Mouse (Mus musculus) liver, embryonic 12.5 days (tissue): Measurements from ENCODE around the gene Smyd1. TPM values are rescaled to one million over a fixed set of nuclear protein-coding genes. Genes with fewer than 3 reads are reported as not detected.
A peak's percentile ranks its signal among the peaks of the same experiment; 100 is the strongest.

Source experiments
- ATAC-seq: fragments of 200-750 bp; cut with Nextera tagmentation; 2 replicates; pipeline ENCODE4 v1.8.0; 2017; ENCODE audit warnings: moderate number of reproducible peaks, mild to moderate bottlenecking, moderate library complexity
- H3K27ac ChIP-seq: fragments of 300-500 bp; sonication (generic); 2 replicates; pipeline ENCODE4 v1.5.1; 2016; ENCODE audit warnings: mild to moderate bottlenecking
- H3K27me3 ChIP-seq: fragments of 300-500 bp; sonication (generic); replicated peaks from 2 replicates; pipeline ENCODE4 v1.6.1; 2016; ENCODE audit warnings: mild to moderate bottlenecking, moderate library complexity
- H3K36me3 ChIP-seq: fragments of 300-500 bp; sonication (generic); 2 replicates; pipeline ENCODE4 v1.6.1; 2016; ENCODE audit warnings: mild to moderate bottlenecking, moderate library complexity
- H3K4me1 ChIP-seq: fragments of 300-500 bp; sonication (generic); 2 replicates; pipeline ENCODE4 v1.6.1; 2016
- H3K4me2 ChIP-seq: fragments of 300-500 bp; sonication (generic); 2 replicates; pipeline ENCODE4 v1.6.1; 2016; ENCODE audit warnings: mild to moderate bottlenecking, moderate library complexity
- H3K4me3 ChIP-seq: fragments of 300-500 bp; sonication (generic); 2 replicates; pipeline ENCODE4 v1.5.1; 2016; ENCODE audit warnings: mild to moderate bottlenecking, moderate library complexity
- H3K9ac ChIP-seq: fragments of 300-500 bp; sonication (generic); 2 replicates; pipeline ENCODE4 v1.6.1; 2016; ENCODE audit warnings: mild to moderate bottlenecking, moderate library complexity
- H3K9me3 ChIP-seq: fragments of 300-500 bp; sonication (generic); replicated peaks from 2 replicates; pipeline ENCODE4 v1.6.1; 2016; ENCODE audit warnings: mild to moderate bottlenecking, moderate library complexity
- WGBS: fragments of 180-500 bp; shearing (Covaris S2); methylation state at CpG from one replicate; pipeline ENCODE4 v1.1.7; 2016; ENCODE audit not compliant: insufficient replicate concordance; 5-methylcytosine and 5-hydroxymethylcytosine counted together
- microRNA-seq: library from miRNA; unstranded; fragments of <30 nt; microRNA quantifications from one replicate; pipeline ENCODE4, GENCODE M21; 2017
- polyA plus RNA-seq: library from polyadenylated mRNA; unstranded; fragments of >200 nt; fragmentation: Nextera tagmentation; extraction: Ambion mirVana; gene quantifications from 2 replicates; pipeline ENCODE4 v1.2.1, GENCODE M21; 2016

The Smyd1 gene
- polyA plus RNA-seq, 1 experiment from 2014 or later: 0.17 TPM

- Histone ChIP-seq H3K4me3 (no peak overlapping the region), H3K27ac (no peak overlapping the region), H3K27me3 (no peaks in the 10 kb centered on the region), H3K9ac (no peak overlapping the region), H3K4me2 (no peak overlapping the region), H3K9me3 (no peaks in the 10 kb centered on the region), H3K4me1 (0 out of 2 replicates have a peak, but pooled peaks cover 4% of the 10 kb centered on the region), H3K36me3 (no peaks in the 10 kb centered on the region)
- no peak for ATAC-seq
- WGBS: 65% methylated on average over 6 of the region's 6 CpGs
Measured at GRCm38 (mm10) chr6:71193151-71193740, 128.8 kb downstream of the Smyd1 start.

- Histone ChIP-seq H3K27me3 (no peaks in the 10 kb centered on the region), H3K4me3 (no peak overlapping the region), H3K27ac (no peak overlapping the region), H3K9ac (no peak overlapping the region), H3K36me3 (no peaks in the 10 kb centered on the region), H3K4me1 (no peaks in the 10 kb centered on the region), H3K9me3 (no peaks in the 10 kb centered on the region), H3K4me2 (no peak overlapping the region)
- ATAC-seq: no peak
- WGBS: 81% methylated on average over 2 of the region's 2 CpGs
Measured at GRCm38 (mm10) chr6:71190501-71190900, 131.5 kb downstream of the Smyd1 start.

GRCm38 (mm10) chr6:71189578-71189977, 132.5 kb downstream of the Smyd1 start:
- WGBS: 48% methylated on average over 1 of the region's 1 CpGs
- ATAC-seq: no peak
- no peak overlapping the region for H3K4me3 ChIP-seq

GRCm38 (mm10) chr6:71184941-71185604, 137.0 kb downstream of the Smyd1 start:
- Histone ChIP-seq H3K9ac (no peak overlapping the region), H3K4me1 (no peaks in the 10 kb centered on the region), H3K27ac (no peak overlapping the region), H3K27me3 (no peaks in the 10 kb centered on the region), H3K36me3 (no peaks in the 10 kb centered on the region), H3K9me3 (no peaks in the 10 kb centered on the region), H3K4me2 (no peak overlapping the region), H3K4me3 (no peak overlapping the region)
- ATAC-seq: no peak
- 63% methylated on average over 7 of the region's 7 CpGs for WGBS

More at GRCm38 (mm10) chr6:71189578-71189977, 132.5 kb downstream of the Smyd1 start:
- Histone ChIP-seq H3K9me3 (no peaks in the 10 kb centered on the region), H3K9ac (no peak overlapping the region), H3K36me3 (no peaks in the 10 kb centered on the region), H3K4me1 (no peaks in the 10 kb centered on the region), H3K4me2 (no peak overlapping the region), H3K27me3 (no peaks in the 10 kb centered on the region), H3K27ac (no peak overlapping the region)

- H3K27ac ChIP-seq: no peak overlapping the region
- no peak overlapping the region for H3K4me2 ChIP-seq
- no peak overlapping the region for H3K9ac ChIP-seq
- H3K36me3 ChIP-seq: no peaks in the 10 kb centered on the region
- no peaks in the 10 kb centered on the region for H3K27me3 ChIP-seq
- H3K9me3 ChIP-seq: no peaks in the 10 kb centered on the region
- WGBS: 67% methylated on average over 1 of the region's 1 CpGs
- ATAC-seq: no peak
- H3K4me3 ChIP-seq: no peak overlapping the region
- no peaks in the 10 kb centered on the region for H3K4me1 ChIP-seq
Measured at GRCm38 (mm10) chr6:71180596-71180995, 141.4 kb downstream of the Smyd1 start.

GRCm38 (mm10) chr6:71172812-71173580, 149.0 kb downstream of the Smyd1 start:
- 74% methylated on average over 10 of the region's 10 CpGs for WGBS
- no peak for ATAC-seq

GRCm38 (mm10) chr6:71166551-71167169, 155.4 kb downstream of the Smyd1 start:
- 0 out of 2 replicates have a peak, but pooled peaks cover 9% of the 10 kb centered on the region for H3K4me1 ChIP-seq
- H3K27me3 ChIP-seq: no peaks in the 10 kb centered on the region
- H3K4me2 ChIP-seq: no peak overlapping the region
- ATAC-seq: 0 out of 2 replicates have a peak, but pooled peaks have one; percentile 15
- H3K36me3 ChIP-seq: no peaks in the 10 kb centered on the region
- no peak overlapping the region for H3K4me3 ChIP-seq
- no peaks in the 10 kb centered on the region for H3K9me3 ChIP-seq
- 32% methylated on average over 6 of the region's 6 CpGs for WGBS
- H3K9ac ChIP-seq: no peak overlapping the region
- H3K27ac ChIP-seq: no peak overlapping the region

More at GRCm38 (mm10) chr6:71172812-71173580, 149.0 kb downstream of the Smyd1 start:
- Histone ChIP-seq H3K9ac (no peak overlapping the region), H3K9me3 (no peaks in the 10 kb centered on the region), H3K4me2 (no peak overlapping the region), H3K27me3 (no peaks in the 10 kb centered on the region), H3K4me3 (no peak overlapping the region), H3K36me3 (no peaks in the 10 kb centered on the region), H3K27ac (no peak overlapping the region), H3K4me1 (no peaks in the 10 kb centered on the region)

- Histone ChIP-seq H3K9ac (no peak overlapping the region), H3K4me1 (0 out of 2 replicates have a peak, but pooled peaks cover 9% of the 10 kb centered on the region), H3K27me3 (no peaks in the 10 kb centered on the region), H3K9me3 (no peaks in the 10 kb centered on the region), H3K36me3 (no peaks in the 10 kb centered on the region), H3K4me2 (no peak overlapping the region), H3K4me3 (no peak overlapping the region), H3K27ac (no peak overlapping the region)
- 24% methylated on average over 6 of the region's 6 CpGs for WGBS
- peak; percentile 54; the same call in 1 of the 2 replicates for ATAC-seq
Measured at GRCm38 (mm10) chr6:71164394-71164793, 157.6 kb downstream of the Smyd1 start.

Small RNAs within 50 kb of the gene (microRNA-seq; reads per million reads assigned to microRNA genes)
- 27.1 reads per million, percentile 35 among the genes with 10 or more reads in this experiment for gene Mir8112

Other genes with a start within 250 kb of the Smyd1 start
- gene Thnsl2, start 177.8 kb downstream of the Smyd1 start, polyA plus RNA-seq: 6.4 TPM in 2 replicates
- 109 and 117 TPM in 2 replicates for gene Fabp1, start 122.4 kb downstream of the Smyd1 start, polyA plus RNA-seq
- gene Krcc1, start 50.6 kb downstream of the Smyd1 start, polyA plus RNA-seq: 22.9 and 23.4 TPM in 2 replicates
- not detected in 2 replicates for gene Cd8b1, start 555 bp upstream of the Smyd1 start, polyA plus RNA-seq
- gene Cd8a, start 51.2 kb upstream of the Smyd1 start, polyA plus RNA-seq: not detected in 2 replicates
- 11.6 and 12.3 TPM in 2 replicates for gene Rmnd5a, start 118.4 kb upstream of the Smyd1 start, polyA plus RNA-seq
- 11.0 and 11.2 TPM in 2 replicates for gene Rnf103, start 171.7 kb upstream of the Smyd1 start, polyA plus RNA-seq
- gene Chmp3, start 221.6 kb upstream of the Smyd1 start, polyA plus RNA-seq: 39.5 and 41.5 TPM in 2 replicates